Mouse (Mus musculus) T-helper 1 cell (primary cell): ENCODE measurements around the gene Arl6.

Experiments
- in situ Hi-C: fragments of 300-600 bp; cut with MboI, MseI; formaldehyde crosslinking; loops from one replicate; pipeline ENCODE4 v1.15.1; 2025; ENCODE audit warnings: high pct_unique_total_duplicates

Arl6 gene

DNA sequence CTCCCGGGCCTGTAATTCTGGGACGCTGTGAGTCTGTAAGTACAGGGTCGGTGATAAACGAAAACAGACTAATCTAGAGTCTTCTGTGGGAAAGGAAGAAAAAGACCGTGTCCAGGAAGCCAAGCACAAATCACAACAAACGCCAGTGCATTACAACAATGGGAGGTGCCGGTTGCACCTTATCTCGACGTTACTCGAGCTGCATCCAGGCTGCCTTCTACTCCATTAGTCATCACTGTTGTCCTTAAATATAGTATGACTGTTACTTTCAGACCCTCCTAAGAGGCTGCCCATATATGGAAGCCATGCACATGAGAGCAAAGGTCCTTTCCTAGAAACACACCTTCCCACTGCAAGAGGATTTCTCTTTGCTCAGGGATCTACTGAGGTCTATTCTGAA is 51.4 kb downstream of the Arl6 start:
- in situ Hi-C loops: no loop called here

DNA sequence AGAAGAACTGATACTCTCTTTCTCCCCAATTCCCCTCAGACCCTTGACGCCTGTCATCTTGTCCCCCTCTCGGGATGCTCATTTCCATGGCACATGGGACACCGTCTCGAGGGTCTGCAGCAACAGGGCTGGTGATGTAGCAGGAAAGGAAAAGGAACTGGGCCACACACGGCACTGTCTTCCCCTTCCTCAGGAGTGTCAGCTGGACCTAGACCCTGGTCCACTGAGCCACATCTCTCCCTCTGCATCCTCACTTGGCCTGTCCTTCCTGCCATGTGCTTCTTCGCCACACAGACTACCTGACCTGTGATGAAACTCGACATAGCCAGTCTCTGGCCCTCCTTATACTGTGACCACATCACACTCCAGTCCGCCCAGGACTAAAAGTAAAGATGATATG is 52.3 kb downstream of the Arl6 start:
- in situ Hi-C loops: no loop called here

DNA sequence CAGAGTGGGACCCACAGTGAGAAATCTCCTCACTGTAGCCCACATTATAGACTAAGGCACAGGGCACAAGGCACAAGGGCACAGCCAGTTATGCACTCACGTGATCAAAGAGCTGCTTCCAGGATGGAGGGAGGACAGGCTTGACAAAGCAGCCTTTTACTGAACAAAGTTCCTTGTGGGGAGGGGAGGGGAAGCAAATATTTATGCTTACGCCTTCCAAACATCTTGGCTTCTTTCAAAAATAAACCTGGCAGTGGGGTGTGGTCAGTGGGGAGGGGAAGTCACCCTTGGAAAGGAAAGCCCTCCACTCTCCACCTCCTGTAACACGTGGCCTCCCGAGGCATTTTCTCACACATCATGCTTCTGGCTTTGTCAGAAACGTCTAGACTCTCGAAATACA is 52.9 kb downstream of the Arl6 start:
- in situ Hi-C loops: no loop called here

DNA sequence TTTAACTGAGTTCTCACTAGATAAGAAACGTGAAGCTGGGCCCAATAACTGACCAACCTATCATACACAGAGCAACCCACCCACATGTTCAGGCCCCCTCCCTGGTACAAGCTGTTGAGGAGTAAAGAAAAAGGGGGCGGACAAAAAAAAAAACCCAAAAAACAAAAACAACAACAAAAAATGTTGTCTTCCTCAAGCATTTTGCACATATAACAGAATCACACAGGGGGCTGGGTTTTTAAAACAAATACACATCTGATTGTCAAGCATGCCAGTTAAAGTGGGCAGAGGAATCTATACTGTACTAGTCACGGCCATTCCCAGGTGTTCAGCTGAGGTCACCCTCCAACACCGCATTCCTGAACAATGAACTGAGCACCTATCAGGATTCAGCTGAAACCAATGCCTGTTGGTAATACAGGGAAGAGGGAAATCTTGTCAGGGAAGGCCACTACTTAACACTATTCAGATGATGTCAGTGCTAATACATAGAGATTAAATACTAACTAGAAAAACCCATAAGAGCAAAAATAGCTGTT is 53.4 kb downstream of the Arl6 start:
- in situ Hi-C loops: no loop called here

DNA sequence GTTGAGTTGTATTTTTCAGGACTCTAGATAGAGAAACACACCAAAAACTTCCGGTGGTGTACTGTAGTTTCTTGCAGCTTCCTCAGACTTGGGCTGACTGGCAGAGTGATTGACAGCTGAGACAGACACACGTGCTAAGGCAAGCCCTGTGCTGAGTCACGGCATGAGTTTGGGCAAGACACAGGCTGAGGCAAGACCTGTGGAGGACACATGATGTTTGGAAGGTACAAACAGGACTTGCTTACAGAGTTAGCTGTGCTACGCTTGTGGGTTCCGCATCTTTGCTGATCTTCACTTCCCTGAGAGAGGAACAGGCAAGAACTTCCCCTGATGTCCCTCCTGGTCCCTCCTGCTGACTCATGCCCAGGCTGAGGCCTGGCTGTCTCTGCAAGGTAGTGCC is 55.7 kb downstream of the Arl6 start:
- in situ Hi-C loops: no loop called here

DNA sequence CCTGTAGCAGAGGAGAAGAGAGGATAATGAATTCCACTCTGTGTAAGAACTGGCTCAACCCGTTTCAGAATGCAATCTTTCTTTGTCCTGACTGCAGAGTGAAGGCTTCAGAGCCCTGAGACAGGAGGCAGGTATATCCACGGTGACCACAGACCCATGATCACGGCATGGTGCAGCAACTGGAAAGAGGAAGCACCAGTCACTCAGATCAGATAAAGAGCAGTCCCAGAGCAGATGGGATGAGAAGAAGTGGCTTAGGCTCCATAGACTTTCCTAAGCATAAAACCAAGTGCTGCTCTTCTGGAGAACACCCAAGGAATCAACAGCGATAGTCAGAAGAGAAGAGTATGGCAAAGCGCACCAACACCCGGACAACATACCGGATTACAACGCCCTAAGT is 60.0 kb downstream of the Arl6 start:
- in situ Hi-C loops: no loop called here

DNA sequence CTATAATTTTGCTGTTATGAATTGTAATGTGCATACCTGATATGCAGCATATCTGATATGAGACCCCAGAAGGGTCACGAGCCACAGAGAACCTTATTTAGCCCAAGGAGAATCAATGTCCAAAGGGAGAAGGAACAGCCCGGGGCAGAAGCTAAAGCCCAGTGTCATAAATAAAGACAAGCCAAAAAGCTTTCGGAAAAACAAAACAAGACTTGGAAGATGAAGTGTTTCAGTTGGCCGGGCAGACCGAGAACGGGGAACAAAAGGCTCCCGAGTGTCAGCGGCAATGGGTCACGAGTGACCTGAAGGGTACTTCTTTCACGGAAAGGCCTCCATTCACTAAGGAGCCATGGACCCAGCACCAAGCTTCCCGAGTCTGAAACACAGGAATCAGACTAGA is 65.2 kb downstream of the Arl6 start:
- in situ Hi-C loops: no loop called here

DNA sequence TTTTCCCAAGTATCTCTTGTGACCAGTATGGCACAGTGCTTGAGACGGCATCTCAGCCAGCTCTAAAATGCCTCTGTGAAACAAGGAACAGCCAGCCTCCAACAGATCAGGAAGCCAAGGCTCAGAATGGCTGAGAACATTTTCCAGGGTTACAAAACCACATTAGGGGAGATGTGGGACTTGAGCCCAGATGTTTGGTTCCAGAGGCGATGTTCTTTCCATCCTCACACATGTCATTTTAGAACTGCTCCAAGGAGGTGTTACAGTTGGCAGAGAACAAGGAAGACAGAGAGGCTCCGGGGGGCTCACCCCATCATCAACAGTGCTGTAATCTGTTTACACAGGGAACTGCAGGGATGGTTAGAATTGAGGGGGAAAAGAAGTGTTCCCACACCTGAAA is 66.5 kb downstream of the Arl6 start:
- in situ Hi-C loops: no loop called here

DNA sequence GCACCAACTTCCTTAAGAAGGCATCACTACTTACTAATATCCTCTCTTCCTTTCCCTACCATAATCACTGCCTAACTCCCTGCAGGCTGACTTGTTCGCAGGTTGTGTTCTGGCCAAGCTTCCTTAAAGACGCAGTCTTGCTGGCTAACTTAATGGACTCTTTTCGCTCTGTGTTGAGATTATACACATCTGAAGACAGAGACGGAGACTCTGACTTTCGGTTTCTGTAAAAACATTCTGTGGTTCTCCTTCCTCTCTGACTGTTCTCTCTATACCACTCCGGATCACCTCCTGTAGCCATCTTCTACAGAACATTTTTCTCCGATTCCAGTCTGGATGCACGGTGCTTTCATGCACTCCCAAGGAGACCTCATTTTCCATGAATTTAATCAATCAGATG is 68.4 kb downstream of the Arl6 start:
- in situ Hi-C loops: no loop called here

DNA sequence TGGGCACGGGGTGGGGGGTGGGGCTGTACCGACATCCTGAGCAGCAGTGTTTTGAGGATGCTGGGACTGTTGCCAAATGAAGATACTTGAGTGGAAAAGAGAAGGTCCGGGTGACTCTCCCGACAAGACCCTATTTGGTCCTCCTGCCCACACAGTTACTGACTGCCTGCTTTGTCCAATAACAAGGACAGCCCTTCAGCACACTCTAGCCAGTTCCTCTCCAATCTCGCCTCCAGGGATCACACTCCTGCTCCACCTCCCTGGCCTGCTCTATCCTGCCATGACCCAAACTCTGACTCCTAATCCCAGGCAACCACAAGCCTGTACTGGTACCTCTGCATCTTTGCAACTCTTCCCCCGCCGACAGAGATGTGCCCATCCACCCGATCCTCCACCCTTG is 69.4 kb downstream of the Arl6 start:
- in situ Hi-C loops: no loop called here

DNA sequence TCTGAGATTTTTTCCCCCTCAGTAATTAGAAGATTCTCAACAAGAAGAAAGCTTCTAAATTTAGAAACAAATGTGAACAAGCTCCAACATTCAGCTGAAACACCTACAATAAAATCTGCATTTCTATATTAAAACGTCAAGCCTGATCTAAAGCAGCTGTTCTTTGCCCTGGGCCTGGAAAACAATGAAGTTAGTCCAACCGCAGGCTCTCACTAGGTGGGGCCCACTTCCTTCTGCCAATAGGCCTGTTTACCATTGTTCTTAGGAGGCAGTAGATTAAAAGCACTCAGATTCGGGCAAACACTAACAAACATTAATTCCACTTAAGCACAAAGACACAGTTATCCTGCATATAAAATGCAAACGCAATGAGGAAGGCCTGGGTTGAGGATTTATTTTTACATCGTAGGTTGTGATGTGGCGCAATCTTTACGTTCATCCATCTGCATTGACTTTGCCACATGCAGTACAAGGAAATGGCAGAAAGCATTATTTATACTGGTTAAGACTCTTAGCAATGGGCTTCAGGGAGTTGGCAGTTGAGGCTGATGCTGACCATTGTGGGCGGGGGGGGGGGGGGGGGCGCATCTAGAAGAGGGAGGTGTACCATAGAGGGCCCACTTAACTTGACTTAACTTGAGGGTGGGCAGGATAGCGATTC is 71.3 kb downstream of the Arl6 start:
- in situ Hi-C loops: no loop called here

DNA sequence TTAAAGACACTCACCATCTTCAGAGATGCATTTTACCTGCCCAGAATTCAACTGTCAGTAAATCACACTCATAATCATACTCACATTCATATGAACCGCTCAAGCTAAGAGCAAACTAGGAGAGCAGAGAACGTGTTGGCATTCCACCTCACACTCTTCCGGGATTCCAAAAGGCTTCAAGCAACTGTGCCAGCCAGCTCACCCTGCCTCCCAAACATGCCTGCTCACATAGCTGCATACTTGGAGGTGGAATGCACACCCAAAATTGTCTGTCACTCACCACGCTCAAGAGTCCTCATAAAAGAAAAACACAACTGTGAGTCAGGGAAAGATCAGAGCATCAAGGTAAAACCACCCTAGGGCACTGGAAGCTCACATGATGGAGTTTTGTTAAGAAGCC is 72.8 kb downstream of the Arl6 start:
- in situ Hi-C loops: no loop called here

DNA sequence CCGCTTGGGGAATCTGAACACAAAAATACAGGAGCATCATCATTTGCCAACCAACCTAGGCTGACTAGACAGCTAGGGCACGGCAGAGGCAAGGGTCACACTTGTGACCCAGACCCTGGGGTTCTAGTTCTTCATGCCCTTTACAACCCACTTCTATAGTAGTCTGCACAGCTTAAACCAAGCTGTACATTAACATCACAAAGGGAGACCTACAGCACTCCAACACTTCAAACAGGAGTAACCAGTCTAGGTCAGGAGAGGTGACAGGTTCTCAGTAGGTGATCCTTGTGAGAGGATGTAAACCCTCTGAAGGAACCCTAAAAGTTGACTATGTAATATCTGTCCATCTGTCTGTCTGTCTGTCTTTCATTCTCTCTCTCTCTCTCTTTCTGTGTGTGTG is 73.6 kb downstream of the Arl6 start:
- in situ Hi-C loops: no loop called here

DNA sequence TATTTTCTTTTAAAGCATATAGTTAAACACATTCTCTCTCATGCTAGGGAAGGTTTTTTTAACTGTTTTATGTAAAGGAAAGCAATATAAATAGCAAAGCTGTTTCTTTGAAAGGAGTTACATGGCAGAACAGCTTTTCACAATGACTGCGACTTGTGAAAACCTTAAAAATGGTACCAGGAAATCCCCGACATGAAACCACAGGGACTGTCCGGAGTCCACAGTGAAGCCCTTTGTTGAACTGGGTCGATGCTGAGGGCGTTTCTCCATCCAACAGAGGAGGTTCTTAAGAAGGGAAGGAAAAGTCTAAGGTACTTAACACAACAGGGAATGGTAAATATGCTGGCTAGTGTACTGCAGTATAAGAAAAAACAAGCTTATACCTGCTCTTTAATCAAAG is 75.2 kb downstream of the Arl6 start:
- in situ Hi-C loops: no loop called here
